Mouse (Mus musculus): ENCODE measurements around the gene Pard3. TPM values are rescaled to one million over a fixed set of nuclear protein-coding genes. Genes with fewer than 3 reads are reported as not detected.

Pard3 gene
- polyA plus RNA-seq, 2 experiments: 39.1 to 43.3 TPM

DNA sequence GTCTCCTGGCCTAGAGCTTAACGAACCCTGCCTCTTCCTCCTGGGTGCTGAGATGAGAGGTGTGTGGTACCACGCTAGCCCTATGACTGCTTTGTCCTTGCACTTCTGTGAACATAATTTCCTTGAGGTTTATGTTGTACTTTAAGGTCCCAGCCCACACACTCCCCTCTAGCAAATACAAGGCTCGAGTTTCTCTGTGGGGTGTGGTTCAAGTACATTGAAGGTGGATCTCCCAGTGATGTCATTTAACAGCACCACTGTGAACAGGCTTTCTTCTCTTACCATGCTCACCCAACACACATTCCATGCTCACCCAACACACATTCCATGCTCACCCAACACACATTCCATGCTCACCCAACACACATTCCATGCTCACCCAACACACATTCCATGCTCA, 193.4 kb downstream of the Pard3 start:
- Histone ChIP-seq H3K4me2 (replicated peaks; ENCODE audit: low read depth, low read length, severe bottlenecking) (no peak overlapping the region), H3K4me1 (ENCODE audit: control insufficient read depth, insufficient read depth, low read length) (peaks cover 29% of the 10 kb centered on the region), H3K9ac (ENCODE audit: low read depth, low read length, severe bottlenecking) (no peak overlapping the region), H3K36me3 (ENCODE audit: control insufficient read depth, insufficient read depth, low read length) (no peaks in the 10 kb centered on the region), H3K27ac (replicated peaks; ENCODE audit: low read depth, low read length) (no peak overlapping the region), H3K4me3 (replicated peaks; ENCODE audit: low read length) (no peak overlapping the region), H3K27me3 (ENCODE audit: control insufficient read depth, insufficient read depth, low read length) (no peaks in the 10 kb centered on the region), H3K9me3 (ENCODE audit: control insufficient read depth, low read length) (no peaks in the 10 kb centered on the region)
- DNase-seq (ENCODE audit: low spot score) (no peak), ATAC-seq (ENCODE audit: low FRiP score, low read depth) (peak; percentile 7; the same call in 1 of the 2 replicates)
- no peak for TF ChIP-seq POLR2A (IDR thresholded peaks at IDR 0.05; ENCODE audit: borderline replicate concordance, extremely low read depth, insufficient read depth, insufficient read length)
- 66% methylated on average over 3 of the region's 3 CpGs for WGBS

DNA sequence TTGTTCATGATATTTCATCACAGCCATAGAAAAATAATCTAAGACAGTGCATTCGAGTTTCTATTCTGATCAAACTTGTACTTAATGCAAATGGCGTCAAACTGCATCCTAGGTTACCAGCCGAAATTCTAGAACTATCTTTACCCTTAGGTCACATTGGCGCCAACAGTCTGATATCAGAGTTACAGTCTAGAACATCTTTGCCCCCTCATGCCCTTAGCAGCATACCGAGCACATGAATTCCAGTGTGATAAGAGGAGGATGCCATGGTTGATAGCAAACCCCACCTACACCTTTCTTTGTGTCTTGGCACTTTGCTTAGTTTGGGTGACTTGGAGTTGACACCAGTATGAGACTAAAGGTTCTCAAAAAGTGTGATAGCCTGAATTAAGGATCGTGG, 197.4 kb downstream of the Pard3 start:
- no peak for TF ChIP-seq POLR2A (IDR thresholded peaks at IDR 0.05; ENCODE audit: borderline replicate concordance, extremely low read depth, insufficient read depth, insufficient read length)
- Histone ChIP-seq H3K9me3 (ENCODE audit: control insufficient read depth, low read length) (no peaks in the 10 kb centered on the region), H3K9ac (ENCODE audit: low read depth, low read length, severe bottlenecking) (no peak overlapping the region), H3K27me3 (ENCODE audit: control insufficient read depth, insufficient read depth, low read length) (no peaks in the 10 kb centered on the region), H3K27ac (replicated peaks; ENCODE audit: low read depth, low read length) (no peak overlapping the region), H3K4me2 (replicated peaks; ENCODE audit: low read depth, low read length, severe bottlenecking) (no peak overlapping the region), H3K4me1 (ENCODE audit: control insufficient read depth, insufficient read depth, low read length) (peaks cover 10% of the 10 kb centered on the region), H3K36me3 (ENCODE audit: control insufficient read depth, insufficient read depth, low read length) (no peaks in the 10 kb centered on the region), H3K4me3 (replicated peaks; ENCODE audit: low read length) (no peak overlapping the region)
- ATAC-seq (ENCODE audit: low FRiP score, low read depth) (no peak), DNase-seq (ENCODE audit: low spot score) (no peak)
- WGBS: 93% methylated on average over 6 of the region's 6 CpGs

DNA sequence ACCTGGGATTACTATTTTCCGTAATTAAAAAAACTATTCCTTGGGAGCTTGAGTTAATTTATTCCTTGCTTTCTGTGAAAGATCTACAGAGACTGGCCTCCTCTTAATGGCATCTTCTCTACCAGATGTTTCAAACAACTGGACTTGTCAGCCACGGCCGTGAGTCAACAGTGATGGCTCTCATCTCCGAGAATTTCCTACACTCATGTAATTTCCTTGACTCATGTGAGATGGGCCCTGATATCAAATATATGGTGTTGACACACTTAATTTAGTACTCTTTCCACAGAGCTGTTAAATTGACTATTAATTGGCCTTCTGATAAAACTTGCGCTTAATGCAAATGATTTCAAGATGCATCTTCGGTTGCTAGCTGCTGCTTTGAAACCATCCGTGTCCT, 198.3 kb downstream of the Pard3 start:
- DNase-seq (ENCODE audit: low spot score) (no peak), ATAC-seq (ENCODE audit: low FRiP score, low read depth) (no peak)
- H3K4me1 ChIP-seq (ENCODE audit: control insufficient read depth, insufficient read depth, low read length): peaks cover 5% of the 10 kb centered on the region; the same call in 1 of the 2 replicates
- H3K36me3 ChIP-seq (ENCODE audit: control insufficient read depth, insufficient read depth, low read length): no peaks in the 10 kb centered on the region
- H3K9ac ChIP-seq (ENCODE audit: low read depth, low read length, severe bottlenecking): no peak overlapping the region
- no peaks in the 10 kb centered on the region for H3K27me3 ChIP-seq (ENCODE audit: control insufficient read depth, insufficient read depth, low read length)
- no peaks in the 10 kb centered on the region for H3K9me3 ChIP-seq (ENCODE audit: control insufficient read depth, low read length)
- H3K27ac ChIP-seq (replicated peaks; ENCODE audit: low read depth, low read length): no peak overlapping the region
- no peak for TF ChIP-seq POLR2A (IDR thresholded peaks at IDR 0.05; ENCODE audit: borderline replicate concordance, extremely low read depth, insufficient read depth, insufficient read length)
- H3K4me3 ChIP-seq (replicated peaks; ENCODE audit: low read length): no peak overlapping the region
- no peak overlapping the region for H3K4me2 ChIP-seq (replicated peaks; ENCODE audit: low read depth, low read length, severe bottlenecking)
- 76% methylated on average over 7 of the region's 7 CpGs for WGBS

DNA sequence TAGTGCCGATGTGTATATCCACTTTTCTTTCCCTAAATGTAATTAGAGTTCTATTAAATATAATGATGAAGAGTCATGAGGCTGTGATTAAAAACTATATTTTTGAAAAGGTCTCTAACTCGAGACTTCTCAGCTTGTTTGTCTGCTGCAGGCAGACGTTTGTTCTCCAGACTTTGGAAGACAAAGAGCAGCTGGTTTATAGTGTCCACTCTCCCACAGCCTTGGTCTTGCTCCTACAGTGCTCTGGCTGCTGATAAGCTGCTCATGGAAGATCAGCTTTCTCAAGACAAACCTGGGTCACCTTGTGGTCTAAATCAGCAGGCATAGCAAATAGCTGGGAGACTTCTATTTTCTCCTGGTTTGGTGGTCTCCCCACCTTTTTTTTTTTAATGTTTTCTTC, 198.7 kb downstream of the Pard3 start:
- 52% methylated on average over 3 of the region's 3 CpGs for WGBS
- ATAC-seq (ENCODE audit: low FRiP score, low read depth) (no peak), DNase-seq (ENCODE audit: low spot score) (no peak)
- H3K9ac ChIP-seq (ENCODE audit: low read depth, low read length, severe bottlenecking): no peak overlapping the region
- H3K9me3 ChIP-seq (ENCODE audit: control insufficient read depth, low read length): no peaks in the 10 kb centered on the region
- TF ChIP-seq POLR2A (IDR thresholded peaks at IDR 0.05; ENCODE audit: borderline replicate concordance, extremely low read depth, insufficient read depth, insufficient read length): no peak
- peaks cover 4% of the 10 kb centered on the region; the same call in 1 of the 2 replicates for H3K4me1 ChIP-seq (ENCODE audit: control insufficient read depth, insufficient read depth, low read length)
- no peak overlapping the region for H3K27ac ChIP-seq (replicated peaks; ENCODE audit: low read depth, low read length)
- no peak overlapping the region for H3K4me3 ChIP-seq (replicated peaks; ENCODE audit: low read length)
- no peaks in the 10 kb centered on the region for H3K27me3 ChIP-seq (ENCODE audit: control insufficient read depth, insufficient read depth, low read length)
- H3K4me2 ChIP-seq (replicated peaks; ENCODE audit: low read depth, low read length, severe bottlenecking): no peak overlapping the region
- no peaks in the 10 kb centered on the region for H3K36me3 ChIP-seq (ENCODE audit: control insufficient read depth, insufficient read depth, low read length)

DNA sequence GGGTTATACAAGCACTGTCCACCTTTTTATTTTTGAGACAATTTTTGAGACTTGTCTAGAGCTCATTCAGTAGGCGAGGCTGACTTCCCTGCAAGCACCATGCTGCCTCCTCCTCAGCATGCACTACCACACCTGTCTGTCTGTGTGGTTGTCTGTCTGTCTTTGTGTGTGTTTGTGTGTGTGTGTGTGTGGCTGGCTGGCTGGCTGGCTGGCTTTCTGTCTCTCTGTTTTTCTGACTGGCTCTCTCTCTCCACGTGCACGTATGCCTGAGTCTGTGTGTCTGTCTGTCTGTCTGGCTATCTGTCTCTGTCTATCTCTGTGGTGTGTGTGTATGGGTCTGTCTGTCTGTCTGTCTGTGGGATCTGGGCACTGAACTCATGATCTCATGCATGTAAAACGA, 199.2 kb downstream of the Pard3 start:
- H3K4me3 ChIP-seq (replicated peaks; ENCODE audit: low read length): no peak overlapping the region
- H3K27me3 ChIP-seq (ENCODE audit: control insufficient read depth, insufficient read depth, low read length): no peaks in the 10 kb centered on the region
- H3K27ac ChIP-seq (replicated peaks; ENCODE audit: low read depth, low read length): no peak overlapping the region
- no peaks in the 10 kb centered on the region for H3K9me3 ChIP-seq (ENCODE audit: control insufficient read depth, low read length)
- TF ChIP-seq POLR2A (IDR thresholded peaks at IDR 0.05; ENCODE audit: borderline replicate concordance, extremely low read depth, insufficient read depth, insufficient read length): no peak
- ATAC-seq (ENCODE audit: low FRiP score, low read depth) (no peak), DNase-seq (ENCODE audit: low spot score) (no peak)
- whole genome bisulfite sequencing: 74% methylated on average over 4 of the region's 4 CpGs
- no peak overlapping the region for H3K4me2 ChIP-seq (replicated peaks; ENCODE audit: low read depth, low read length, severe bottlenecking)
- H3K9ac ChIP-seq (ENCODE audit: low read depth, low read length, severe bottlenecking): no peak overlapping the region
- peaks cover 4% of the 10 kb centered on the region; the same call in 1 of the 2 replicates for H3K4me1 ChIP-seq (ENCODE audit: control insufficient read depth, insufficient read depth, low read length)
- no peaks in the 10 kb centered on the region for H3K36me3 ChIP-seq (ENCODE audit: control insufficient read depth, insufficient read depth, low read length)

DNA sequence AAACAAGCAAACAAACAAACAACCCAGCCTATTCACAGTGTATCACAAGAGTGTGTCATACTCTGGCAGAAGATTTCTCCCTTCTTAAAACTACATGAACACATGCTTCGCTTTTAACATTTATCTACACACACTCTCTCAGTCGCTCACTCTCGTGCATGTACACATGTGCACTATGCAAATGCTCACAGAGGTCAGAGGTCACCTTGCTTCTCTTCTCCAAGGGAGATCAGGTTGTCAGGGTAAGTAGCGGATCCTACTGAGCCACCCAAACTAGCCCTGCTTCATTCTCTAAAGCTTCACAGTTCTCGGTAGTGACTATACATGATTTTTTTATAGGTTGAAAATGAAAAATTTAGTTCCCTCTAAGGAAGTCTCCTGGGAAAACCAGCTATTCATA, 199.8 kb downstream of the Pard3 start:
- no peak; the same call in 1 of the 2 replicates for ATAC-seq (ENCODE audit: low FRiP score, low read depth)
- H3K9ac ChIP-seq (ENCODE audit: low read depth, low read length, severe bottlenecking): no peak overlapping the region
- no peaks in the 10 kb centered on the region for H3K27me3 ChIP-seq (ENCODE audit: control insufficient read depth, insufficient read depth, low read length)
- TF ChIP-seq POLR2A (IDR thresholded peaks at IDR 0.05; ENCODE audit: borderline replicate concordance, extremely low read depth, insufficient read depth, insufficient read length): no peak
- WGBS: 56% methylated on average over 5 of the region's 5 CpGs
- no peaks in the 10 kb centered on the region for H3K9me3 ChIP-seq (ENCODE audit: control insufficient read depth, low read length)
- no peaks in the 10 kb centered on the region for H3K36me3 ChIP-seq (ENCODE audit: control insufficient read depth, insufficient read depth, low read length)
- H3K27ac ChIP-seq (replicated peaks; ENCODE audit: low read depth, low read length): no peak overlapping the region
- peaks cover 2% of the 10 kb centered on the region; the same call in 1 of the 2 replicates for H3K4me1 ChIP-seq (ENCODE audit: control insufficient read depth, insufficient read depth, low read length)
- no peak overlapping the region for H3K4me2 ChIP-seq (replicated peaks; ENCODE audit: low read depth, low read length, severe bottlenecking)
- no peak overlapping the region for H3K4me3 ChIP-seq (replicated peaks; ENCODE audit: low read length)
- no peak for DNase-seq (ENCODE audit: low spot score)
